Mouse (Mus musculus) megakaryocyte, embryonic 14.5 days (primary cell): ENCODE measurements at regions not wholly inside any gene's neighbourhood (a gene's known extent, or its start where the extent isn't known, plus 50 kb on each side); places are given as distances from the start of the nearest gene placed in this dataset.

ENCODE experiments used
- FLI1 ChIP-seq: IDR thresholded peaks from 2 replicates; pipeline ENCODE4 v1.6.1; 2012; ENCODE audit warnings: low read length, inconsistent platforms, mixed read lengths
- GATA1 ChIP-seq: IDR thresholded peaks from 3 replicates; pipeline ENCODE4 v1.6.1; 2012; ENCODE audit warnings: mixed read lengths, low read length, inconsistent platforms, borderline replicate concordance

GRCm38 (mm10) chr5:91843044-91843443 lies 119.8 kb downstream of the Rchy1 start:
- TF ChIP-seq GATA1 (no peak), FLI1 (no peak)
